Mouse (Mus musculus) cerebellum, adult 2 months (tissue): ENCODE results near the gene Prpsap2.

Source experiments
- CTCF ChIP-seq: fragments of 200-500 bp; IDR thresholded peaks from 2 replicates; pipeline ENCODE4 v1.5.1; 2011; ENCODE audit warnings: low read depth, mild to moderate bottlenecking, control low read depth, low read length, moderate library complexity, borderline replicate concordance; ENCODE audit not compliant: insufficient read depth
- POLR2A ChIP-seq: fragments of 200-500 bp; IDR thresholded peaks from 2 replicates; pipeline ENCODE4 v1.6.1; 2011; ENCODE audit warnings: low read length, control low read depth, borderline replicate concordance; ENCODE audit not compliant: insufficient read depth

DNA sequence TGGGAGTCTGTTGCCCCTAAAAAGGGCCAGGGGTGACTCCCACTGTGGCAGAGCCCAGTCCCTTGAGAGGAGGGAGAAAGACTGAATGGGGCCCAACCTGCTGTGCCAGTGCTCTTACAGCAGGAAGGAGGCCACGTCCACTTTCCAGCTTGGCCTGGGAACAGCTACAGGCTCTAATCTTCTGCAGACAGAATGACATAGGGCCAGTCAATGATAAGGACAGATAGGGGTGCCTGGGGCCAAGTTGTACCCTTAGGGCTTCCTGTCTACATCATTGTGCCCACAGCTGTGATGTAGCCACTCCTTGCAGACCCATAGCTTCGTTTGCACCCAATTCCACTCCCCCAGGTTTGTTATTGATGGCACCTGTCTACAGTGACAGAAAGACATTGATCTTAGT lies 75.7 kb downstream of the Prpsap2 start:
- TF ChIP-seq CTCF (no peak), POLR2A (no peak)
